Mouse (Mus musculus) intestine, embryonic 14.5 days (tissue): ENCODE results near the gene Card19. TPM values are rescaled to one million over a fixed set of nuclear protein-coding genes. Genes with fewer than 3 reads are reported as not detected.
A peak's percentile ranks its signal among the peaks of the same experiment; 100 is the strongest.

Source experiments
- ATAC-seq: fragments of 200-750 bp; cut with Nextera tagmentation; replicated peaks from 2 replicates; pipeline ENCODE4 v1.8.0; 2017; ENCODE audit warnings: low read depth, moderate number of reproducible peaks, moderate TSS enrichment, moderate library complexity; ENCODE audit not compliant: low FRiP score, low TSS enrichment
- DNase-seq: peaks from one replicate; pipeline ENCODE4 v3.0.0-alpha.2; 2018; ENCODE audit warnings: low spot score
- H3K27ac ChIP-seq: fragments of 300-500 bp; sonication (generic); 2 replicates; pipeline ENCODE4 v1.5.1; 2014; ENCODE audit warnings: low read depth, mild to moderate bottlenecking, control low read depth
- H3K27me3 ChIP-seq: fragments of 300-500 bp; sonication (generic); replicated peaks from 2 replicates; pipeline ENCODE4 v1.6.1; 2014; ENCODE audit warnings: low read length, control low read depth; ENCODE audit not compliant: control insufficient read depth, insufficient read depth
- H3K36me3 ChIP-seq: fragments of 300-500 bp; sonication (generic); 2 replicates; pipeline ENCODE4 v1.6.1; 2014; ENCODE audit warnings: low read length, control low read depth; ENCODE audit not compliant: control insufficient read depth, insufficient read depth
- H3K4me1 ChIP-seq: fragments of 300-500 bp; sonication (generic); replicated peaks from 2 replicates; pipeline ENCODE4 v1.6.1; 2014; ENCODE audit warnings: low read length, control low read depth, mixed read lengths; ENCODE audit not compliant: control insufficient read depth, insufficient read depth
- H3K4me2 ChIP-seq: fragments of 300-500 bp; sonication (generic); 2 replicates; pipeline ENCODE4 v1.6.1; 2014; ENCODE audit warnings: low read length
- H3K4me3 ChIP-seq: fragments of 300-500 bp; sonication (generic); 2 replicates; pipeline ENCODE4 v1.5.1; 2014; ENCODE audit warnings: low read depth, low read length, control low read depth, mixed read lengths
- H3K9ac ChIP-seq: fragments of 300-500 bp; sonication (generic); 2 replicates; pipeline ENCODE4 v1.6.1; 2014; ENCODE audit warnings: mild to moderate bottlenecking, low read length
- H3K9me3 ChIP-seq: fragments of 300-500 bp; sonication (generic); 2 replicates; pipeline ENCODE4 v1.6.1; 2016; ENCODE audit warnings: low read length, control low read depth; ENCODE audit not compliant: control insufficient read depth
- WGBS: fragments of 180-500 bp; shearing (Covaris S2); extraction: QIAGEN DNeasy Blood & Tissue Kit; methylation state at CpG from one replicate; pipeline ENCODE4 v1.1.7; 2014; 5-methylcytosine and 5-hydroxymethylcytosine counted together
- polyA plus RNA-seq: library from polyadenylated mRNA; unstranded; fragments of >200 nt; fragmentation: Nextera tagmentation; extraction: Ambion mirVana; gene quantifications from 2 replicates; pipeline ENCODE4 v1.2.1, GENCODE M21; 2014

The Card19 gene
- polyA plus RNA-seq, result 54.8 and 55.0 TPM in 2 replicates

DNA sequence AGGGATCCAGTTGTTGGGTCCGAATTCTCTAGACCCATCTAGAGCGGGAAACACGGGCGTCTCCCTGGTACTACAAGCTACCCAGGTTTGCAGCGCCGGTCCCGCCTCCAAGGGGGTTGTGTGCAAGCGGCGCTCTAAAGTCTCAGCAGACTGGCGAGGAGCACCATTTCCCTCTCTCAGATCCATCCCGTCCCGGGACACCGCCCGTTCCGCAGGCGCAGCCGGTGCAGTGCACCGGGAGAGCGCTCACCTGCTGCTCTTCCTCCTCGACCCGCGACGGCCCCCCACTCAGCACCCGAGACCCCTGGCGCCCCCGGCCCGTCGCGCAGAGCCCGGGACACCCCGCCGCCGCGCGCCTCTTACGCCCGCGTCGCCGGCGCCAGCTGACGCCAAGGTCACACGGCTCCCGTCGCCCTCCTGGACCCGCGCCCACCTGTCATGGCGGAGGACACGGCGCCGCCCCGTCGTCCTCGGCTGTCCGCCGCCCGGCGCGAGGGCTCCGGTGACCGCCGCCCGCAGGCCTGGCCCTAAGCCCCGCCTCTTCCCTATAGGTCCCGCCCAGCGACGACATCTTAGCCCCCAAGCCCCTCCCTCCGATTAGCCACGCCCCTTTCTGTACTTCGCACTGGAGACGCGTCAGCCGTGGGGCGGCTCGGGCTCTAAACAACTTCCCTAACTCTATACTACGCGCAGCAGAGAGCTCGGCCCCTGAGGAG, at the start of gene Card19:
TSS of gene Card19 (minus strand) at position 534 of the 716 bp plus-strand sequence.
- H3K4me1 ChIP-seq, result peaks cover 26% of the 10 kb centered on the region
- no peaks in the 10 kb centered on the region for H3K36me3 ChIP-seq
- DNase-seq (peak; percentile 97), ATAC-seq (peak; percentile 90)
- H3K9ac ChIP-seq, result peak within 1 kb of the TSS; percentile 79
- H3K4me2 ChIP-seq, result peak within 1 kb of the TSS; percentile 78
- peak within 1 kb of the TSS; percentile 75 for H3K4me3 ChIP-seq
- no peaks in the 10 kb centered on the region for H3K9me3 ChIP-seq
- H3K27ac ChIP-seq, result peak within 1 kb of the TSS; percentile 69; the same call in 1 of the 2 replicates
- no peaks in the 10 kb centered on the region for H3K27me3 ChIP-seq
- under 1% methylated on average over 72 of the region's 78 CpGs for WGBS

DNA sequence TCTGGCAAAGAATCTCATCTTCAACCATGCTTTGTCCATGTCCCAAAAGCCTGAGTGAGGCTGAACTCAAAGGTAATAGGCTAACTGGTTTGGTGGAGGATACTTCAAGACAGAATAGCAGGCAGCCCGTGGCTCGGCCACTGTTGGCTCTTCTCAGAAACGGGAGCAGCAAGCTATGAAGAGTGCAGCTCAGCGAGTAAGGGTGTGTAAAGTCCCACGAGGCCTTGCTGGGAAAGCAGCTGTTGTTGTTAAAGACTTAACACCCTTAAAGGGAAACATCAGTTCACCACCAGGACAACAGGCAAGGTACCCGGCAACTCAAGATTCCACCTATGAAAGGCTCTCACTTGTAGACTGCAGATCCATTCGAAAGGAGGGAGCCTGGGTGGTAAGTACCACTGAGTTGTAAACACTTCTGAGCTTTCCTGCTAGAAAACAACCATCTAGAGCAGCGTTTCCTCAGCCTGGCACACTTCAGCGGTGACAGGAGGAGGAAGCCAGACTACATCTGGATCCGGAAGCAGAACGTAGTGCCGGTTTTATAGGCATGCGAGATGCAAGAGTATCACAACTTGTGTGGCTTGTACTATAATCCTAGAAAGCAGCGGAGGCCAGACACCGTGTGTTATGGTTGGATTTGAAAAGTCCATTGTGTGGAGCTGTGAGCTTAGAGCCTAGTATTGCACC, 44.3 kb upstream of the Card19 start:
- WGBS, result 58% methylated on average over 15 of the region's 15 CpGs
- H3K9me3 ChIP-seq, result no peaks in the 10 kb centered on the region
- H3K27me3 ChIP-seq, result no peaks in the 10 kb centered on the region
- H3K4me3 ChIP-seq, result no peak overlapping the region
- no peak overlapping the region for H3K27ac ChIP-seq
- H3K9ac ChIP-seq, result no peak overlapping the region
- H3K4me2 ChIP-seq, result no peak overlapping the region
- H3K36me3 ChIP-seq, result no peaks in the 10 kb centered on the region
- DNase-seq, result no peak
- ATAC-seq, result no peak
- H3K4me1 ChIP-seq, result no peaks in the 10 kb centered on the region

DNA sequence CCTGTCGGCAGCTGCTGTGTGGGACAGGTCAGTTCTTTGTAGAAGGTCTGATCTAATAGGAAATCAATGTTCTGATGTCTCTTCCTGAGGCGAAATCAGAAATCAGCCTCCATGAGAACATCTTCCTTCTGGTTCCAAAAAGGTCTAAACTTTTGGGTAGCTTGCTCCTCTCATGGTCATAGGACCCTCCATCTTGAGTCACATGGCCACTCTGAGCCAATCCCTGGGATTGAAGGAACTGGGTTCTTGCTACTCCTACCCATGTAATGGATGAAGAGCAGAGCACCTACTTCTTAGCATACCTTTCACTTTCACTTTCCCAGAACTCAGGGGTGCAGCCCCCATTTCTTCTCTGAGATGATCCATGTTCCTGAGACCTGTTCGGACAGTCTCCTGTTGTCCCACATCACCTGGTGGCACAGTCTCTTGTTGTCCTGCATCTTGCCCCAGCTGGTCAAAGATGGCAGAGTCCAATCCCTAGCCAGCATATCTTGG, 42.0 kb upstream of the Card19 start:
- H3K4me1 ChIP-seq, result no peaks in the 10 kb centered on the region
- WGBS, result 67% methylated on average over 3 of the region's 3 CpGs
- no peaks in the 10 kb centered on the region for H3K36me3 ChIP-seq
- H3K27me3 ChIP-seq, result no peaks in the 10 kb centered on the region
- H3K4me3 ChIP-seq, result no peak overlapping the region
- DNase-seq (no peak), ATAC-seq (no peak)
- H3K9me3 ChIP-seq, result no peaks in the 10 kb centered on the region
- H3K4me2 ChIP-seq, result no peak overlapping the region
- no peak overlapping the region for H3K27ac ChIP-seq
- H3K9ac ChIP-seq, result no peak overlapping the region

DNA sequence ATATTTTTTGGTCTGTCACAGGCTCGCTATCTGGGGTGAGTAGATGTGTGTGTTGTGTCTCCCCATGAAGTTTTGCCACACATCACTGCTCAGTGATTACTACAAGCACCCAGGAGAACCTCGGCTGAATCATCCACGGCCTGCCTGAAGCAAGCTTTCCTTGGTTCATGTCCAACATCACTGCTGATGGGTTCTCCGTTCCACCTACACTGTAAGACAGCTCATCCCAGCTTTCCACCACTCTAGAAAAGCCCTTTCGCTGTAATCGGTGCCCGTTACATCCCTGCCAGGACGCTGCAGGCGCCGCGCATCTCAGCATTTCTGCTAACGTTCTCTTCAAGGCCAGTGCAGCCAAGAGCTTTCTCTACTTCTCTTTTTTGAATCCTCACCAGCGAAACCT, 36.9 kb upstream of the Card19 start:
- no peak for ATAC-seq
- H3K9me3 ChIP-seq, result no peaks in the 10 kb centered on the region
- H3K4me3 ChIP-seq, result no peak overlapping the region
- no peak for DNase-seq
- no peak overlapping the region for H3K27ac ChIP-seq
- WGBS, result 87% methylated on average over 13 of the region's 13 CpGs
- no peak overlapping the region for H3K9ac ChIP-seq
- H3K4me1 ChIP-seq, result peaks cover 2% of the 10 kb centered on the region; the same call in 1 of the 2 replicates
- no peak overlapping the region for H3K4me2 ChIP-seq
- H3K36me3 ChIP-seq, result no peaks in the 10 kb centered on the region
- H3K27me3 ChIP-seq, result peaks cover 8% of the 10 kb centered on the region

DNA sequence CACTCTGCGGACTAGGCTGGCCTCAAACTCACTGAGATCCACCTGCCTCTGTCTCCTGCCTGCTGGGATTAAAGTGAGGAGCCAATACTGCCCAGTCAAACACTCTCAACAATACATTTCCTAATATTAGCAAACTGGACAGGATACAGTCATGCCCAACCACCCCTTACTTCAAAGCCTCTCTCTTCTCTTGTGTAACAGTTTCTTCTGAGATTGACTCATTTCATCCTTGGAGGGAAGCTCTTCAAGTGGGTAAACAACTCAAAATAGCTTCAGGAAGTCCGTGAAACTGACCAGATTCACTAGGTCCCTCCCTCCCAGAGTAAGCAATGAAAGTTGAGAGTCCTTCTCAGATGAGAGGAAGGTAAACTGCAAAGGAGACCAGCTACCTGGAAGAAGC, 36.3 kb upstream of the Card19 start:
- Histone ChIP-seq H3K4me3 (no peak overlapping the region), H3K36me3 (no peaks in the 10 kb centered on the region), H3K4me1 (peaks cover 8% of the 10 kb centered on the region), H3K9ac (no peak overlapping the region), H3K4me2 (no peak overlapping the region), H3K27ac (no peak overlapping the region), H3K27me3 (peaks cover 14% of the 10 kb centered on the region), H3K9me3 (no peaks in the 10 kb centered on the region)
- DNase-seq (no peak), ATAC-seq (no peak)
- WGBS, result 58% methylated on average over 2 of the region's 2 CpGs

DNA sequence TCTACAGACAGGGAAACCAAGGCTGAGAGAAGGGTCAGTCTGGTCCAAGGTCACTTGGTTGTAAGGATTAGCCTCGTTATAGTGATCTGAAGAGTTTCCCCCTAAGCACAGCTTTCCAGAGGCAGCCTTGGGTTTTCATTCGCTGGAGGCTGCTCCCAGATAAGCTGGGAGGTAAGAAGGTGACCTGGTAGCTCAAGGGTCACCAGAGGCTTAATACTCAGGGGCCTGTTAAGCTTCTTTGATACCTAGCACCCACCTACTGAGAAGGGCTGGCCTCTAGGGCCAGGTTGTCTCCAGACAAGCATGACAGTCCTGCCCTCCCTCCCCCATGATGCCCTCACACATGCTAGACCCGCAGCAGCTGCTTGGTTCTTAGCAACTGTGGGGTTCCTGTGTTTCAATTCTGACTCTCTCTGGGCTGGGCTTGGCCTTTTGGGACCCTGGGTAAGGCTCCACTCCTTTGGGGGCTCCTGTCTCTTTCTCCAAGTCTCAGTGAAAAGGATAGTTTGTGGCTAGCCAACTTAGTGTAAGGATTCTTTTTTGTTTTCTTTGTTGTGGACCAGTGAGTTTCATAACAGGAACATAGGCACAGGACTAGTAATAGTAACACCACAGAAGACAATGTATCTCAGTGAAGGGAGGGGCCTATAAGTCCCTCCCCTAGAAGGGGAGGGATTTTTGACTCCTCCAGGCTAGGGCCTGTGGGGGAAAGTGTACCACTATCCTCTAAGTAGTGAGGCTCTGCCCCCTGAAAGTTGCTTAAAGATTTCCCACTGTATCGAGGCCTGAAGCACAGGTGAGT, 35.1 kb upstream of the Card19 start:
- Histone ChIP-seq H3K9me3 (no peaks in the 10 kb centered on the region), H3K4me1 (peaks cover 8% of the 10 kb centered on the region), H3K9ac (no peak overlapping the region), H3K4me2 (no peak overlapping the region), H3K27ac (no peak overlapping the region), H3K36me3 (no peaks in the 10 kb centered on the region), H3K4me3 (no peak overlapping the region), H3K27me3 (peaks cover 23% of the 10 kb centered on the region)
- WGBS, result 43% methylated on average over 4 of the region's 4 CpGs
- DNase-seq, result no peak
- ATAC-seq, result no peak

DNA sequence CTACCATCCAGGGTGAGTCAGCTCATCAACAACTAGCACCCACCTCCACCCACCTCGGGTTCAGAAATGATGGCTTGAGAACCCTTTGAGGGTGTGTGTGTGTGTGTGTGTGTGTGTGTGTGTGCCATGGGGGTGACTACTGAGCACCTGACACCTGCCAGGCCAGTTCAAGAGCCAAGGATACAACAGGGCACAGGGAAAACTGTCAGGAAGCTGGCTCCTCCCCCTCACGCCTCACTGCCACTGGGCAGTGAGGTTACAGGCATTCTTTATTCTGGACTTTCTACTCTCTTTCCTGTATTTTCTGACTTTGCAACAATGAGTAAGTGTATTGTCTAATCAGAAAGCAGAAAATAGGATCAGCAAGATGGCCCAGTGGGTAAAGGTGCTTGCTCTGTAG, 33.8 kb upstream of the Card19 start:
- Histone ChIP-seq H3K4me3 (no peak overlapping the region), H3K4me1 (peaks cover 8% of the 10 kb centered on the region), H3K9ac (no peak overlapping the region), H3K27ac (no peak overlapping the region), H3K4me2 (no peak overlapping the region), H3K9me3 (no peaks in the 10 kb centered on the region), H3K27me3 (peaks cover 23% of the 10 kb centered on the region), H3K36me3 (no peaks in the 10 kb centered on the region)
- DNase-seq, result no peak
- WGBS, result 68% methylated on average over 2 of the region's 2 CpGs
- ATAC-seq, result no peak

DNA sequence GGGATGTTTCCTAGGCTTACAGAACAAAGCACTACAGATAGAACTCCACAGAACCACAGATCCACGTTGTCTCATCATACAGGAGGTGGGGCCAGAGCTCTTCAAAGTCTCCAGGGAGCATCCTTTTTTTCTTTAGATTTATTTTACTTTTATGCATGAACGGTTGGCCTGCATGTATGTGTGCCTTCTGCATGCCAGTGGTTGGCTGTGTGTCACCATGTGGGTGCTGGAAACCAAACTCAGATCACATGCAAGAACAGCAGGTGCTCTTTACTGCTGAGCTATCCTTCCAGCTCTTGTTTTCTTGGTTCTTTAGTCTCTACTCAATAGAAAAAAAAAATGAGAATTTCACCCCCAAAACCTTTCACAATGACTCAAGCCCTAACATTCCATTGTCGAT, 33.1 kb upstream of the Card19 start:
- Histone ChIP-seq H3K9ac (no peak overlapping the region), H3K4me1 (peaks cover 8% of the 10 kb centered on the region), H3K4me3 (no peak overlapping the region), H3K36me3 (no peaks in the 10 kb centered on the region), H3K4me2 (no peak overlapping the region), H3K27ac (no peak overlapping the region), H3K9me3 (no peaks in the 10 kb centered on the region), H3K27me3 (peaks cover 23% of the 10 kb centered on the region)
- DNase-seq (no peak), ATAC-seq (no peak)
- 55% methylated on average over 3 of the region's 3 CpGs for WGBS
